Mouse (Mus musculus): ENCODE results near the gene Dhx32.

The Dhx32 gene

GRCm38 (mm10) chr7:133782717-133783435, at the start of gene Dhx32:
Gene Dhx32 (minus strand): TSS chr7:133782726.
- DNase-seq (ENCODE audit: low spot score) = peak; percentile 14

GRCm38 (mm10) chr7:133829579-133829978, 47.1 kb upstream of the Dhx32 start:
- DNase-seq (ENCODE audit: low spot score) = no peak

- DNase-seq (ENCODE audit: low spot score) = no peak
Observed at GRCm38 (mm10) chr7:133828514-133828913, 46.0 kb upstream of the Dhx32 start.

GRCm38 (mm10) chr7:133824579-133824978, 42.1 kb upstream of the Dhx32 start:
- DNase-seq (ENCODE audit: low spot score) = peak; percentile 4

GRCm38 (mm10) chr7:133823751-133824150, 41.2 kb upstream of the Dhx32 start:
- DNase-seq (ENCODE audit: low spot score) = no peak

GRCm38 (mm10) chr7:133813331-133813730, 30.8 kb upstream of the Dhx32 start:
- DNase-seq (ENCODE audit: low spot score) = no peak

- DNase-seq (ENCODE audit: low spot score) = no peak
Observed at GRCm38 (mm10) chr7:133812927-133813326, 30.4 kb upstream of the Dhx32 start.

- no peak for DNase-seq (ENCODE audit: low spot score)
Observed at GRCm38 (mm10) chr7:133805614-133806175, 23.2 kb upstream of the Dhx32 start.

- no peak for DNase-seq (ENCODE audit: low spot score)
Observed at GRCm38 (mm10) chr7:133801823-133802222, 19.3 kb upstream of the Dhx32 start.

- DNase-seq (ENCODE audit: low spot score) = no peak
Observed at GRCm38 (mm10) chr7:133799928-133800327, 17.4 kb upstream of the Dhx32 start.

- no peak for DNase-seq (ENCODE audit: low spot score)
Observed at GRCm38 (mm10) chr7:133794720-133795119, 12.2 kb upstream of the Dhx32 start.

GRCm38 (mm10) chr7:133793248-133794131, 11.0 kb upstream of the Dhx32 start:
- DNase-seq (ENCODE audit: low spot score) = no peak

GRCm38 (mm10) chr7:133792771-133793170, 10.2 kb upstream of the Dhx32 start:
- no peak for DNase-seq (ENCODE audit: low spot score)

- no peak for DNase-seq (ENCODE audit: low spot score)
Observed at GRCm38 (mm10) chr7:133790608-133791229, 8.2 kb upstream of the Dhx32 start.

GRCm38 (mm10) chr7:133790171-133790570, 7.6 kb upstream of the Dhx32 start:
- no peak for DNase-seq (ENCODE audit: low spot score)

- DNase-seq (ENCODE audit: low spot score) = no peak
Observed at GRCm38 (mm10) chr7:133788147-133788546, 5.6 kb upstream of the Dhx32 start.

- DNase-seq (ENCODE audit: low spot score) = no peak
Observed at GRCm38 (mm10) chr7:133787571-133787970, 5.0 kb upstream of the Dhx32 start.

GRCm38 (mm10) chr7:133781991-133782390, 535 bp downstream of the Dhx32 start:
- no peak for DNase-seq (ENCODE audit: low spot score)

- no peak for DNase-seq (ENCODE audit: low spot score)
Observed at GRCm38 (mm10) chr7:133781583-133781982, 943 bp downstream of the Dhx32 start.

- peak; percentile 83 for DNase-seq (ENCODE audit: low spot score)
Observed at GRCm38 (mm10) chr7:133776626-133776996, 5.9 kb downstream of the Dhx32 start, which contains the start of gene Fank1. Gene Fank1 (plus strand): TSS chr7:133776861.

- DNase-seq (ENCODE audit: low spot score) = no peak
Observed at GRCm38 (mm10) chr7:133775796-133776625, 6.5 kb downstream of the Dhx32 start.

All from spleen, adult 12 weeks (tissue).